Mouse (Mus musculus): ENCODE data around the gene Nwd2.

DNA sequence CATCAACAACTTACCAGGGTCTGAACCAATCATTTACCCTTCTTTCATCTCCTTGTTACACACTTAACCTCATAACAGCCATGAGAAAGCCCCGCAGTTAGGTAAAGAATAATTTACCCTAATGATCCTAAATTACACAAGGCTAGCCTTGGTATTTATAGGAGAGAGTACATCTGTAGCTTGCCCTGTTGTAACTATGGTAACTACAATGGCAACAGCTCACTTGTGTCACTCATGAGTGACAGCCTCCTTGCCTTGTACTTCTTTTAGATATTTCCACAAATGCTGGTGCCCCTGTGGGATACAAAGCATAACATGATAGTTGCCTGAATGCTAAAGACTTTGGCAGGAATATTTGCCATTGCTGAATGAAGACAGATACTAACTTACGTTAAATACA is 99.4 kb downstream of the Nwd2 start:
- no peak for TF ChIP-seq POLR2A (IDR thresholded peaks at IDR 0.05; ENCODE audit: low read depth, low read length)
- no peak for TF ChIP-seq CTCF (IDR thresholded peaks at IDR 0.05; ENCODE audit: borderline replicate concordance, insufficient read depth, low read length)
